Mouse (Mus musculus) ES-E14 (cell line): ENCODE measurements around the gene Lrmp. TPM values are rescaled to one million over a fixed set of nuclear protein-coding genes. Genes with fewer than 3 reads are reported as not detected.

Experiments used
- DNase-seq: peaks from one replicate; pipeline ENCODE4 v3.0.0-alpha.2; 2013; ENCODE audit warnings: low read depth, low spot score
- H3K27ac ChIP-seq: 2 replicates; pipeline ENCODE4 v1.5.1; 2012; ENCODE audit warnings: low read depth, mild to moderate bottlenecking, low read length, moderate library complexity, mixed read lengths; ENCODE audit not compliant: poor library complexity, insufficient read depth, severe bottlenecking
- H3K36me3 ChIP-seq: 2 replicates; pipeline ENCODE4 v1.6.1; 2012; ENCODE audit warnings: mild to moderate bottlenecking, low read length, moderate library complexity, mixed read lengths; ENCODE audit not compliant: control insufficient read depth, poor library complexity, insufficient read depth, severe bottlenecking
- H3K4me1 ChIP-seq, 2 experiments: fragments of 150-350 bp in 1 of 2; sonication (generic) in 1 of 2; 2 replicates each; pipeline ENCODE4 v1.6.1; 2012; ENCODE audit warnings: low read length in 2 of 2, mild to moderate bottlenecking in 1 of 2, mixed read lengths in 1 of 2; ENCODE audit not compliant: control insufficient read depth in 2 of 2, insufficient read depth in 2 of 2, poor library complexity in 1 of 2
- H3K4me3 ChIP-seq, 2 experiments: fragments of 150-350 bp in 1 of 2; sonication (generic) in 1 of 2; 2 replicates each; pipeline ENCODE4 v1.5.1; 2012; ENCODE audit warnings: low read length in 2 of 2, low read depth in 1 of 2, mild to moderate bottlenecking in 1 of 2, mixed read lengths in 1 of 2; ENCODE audit not compliant: insufficient read depth in 1 of 2, poor library complexity in 1 of 2, severe bottlenecking in 1 of 2
- H3K9ac ChIP-seq: 2 replicates; pipeline ENCODE4 v1.6.1; 2012; ENCODE audit warnings: low read depth, mild to moderate bottlenecking, low read length, mixed read lengths; ENCODE audit not compliant: poor library complexity, insufficient read depth, severe bottlenecking
- H3K9me3 ChIP-seq: fragments of 150-350 bp; sonication (generic); 2 replicates; pipeline ENCODE4 v1.6.1; 2012; ENCODE audit warnings: low read depth, mild to moderate bottlenecking, low read length; ENCODE audit not compliant: control insufficient read depth, insufficient read depth
- CHD2 ChIP-seq: IDR thresholded peaks from 2 replicates; pipeline ENCODE4 v1.6.1; 2014; ENCODE audit warnings: mild to moderate bottlenecking, low read depth, low read length, inconsistent platforms
- HCFC1 ChIP-seq: IDR thresholded peaks from 2 replicates; pipeline ENCODE4 v1.6.1; 2012; ENCODE audit warnings: low read length, inconsistent platforms, borderline replicate concordance; ENCODE audit not compliant: insufficient read depth
- MAFK ChIP-seq: IDR thresholded peaks from 2 replicates; pipeline ENCODE4 v1.6.1; 2014; ENCODE audit warnings: mild to moderate bottlenecking, low read depth, low read length, inconsistent platforms; ENCODE audit not compliant: insufficient read depth
- ZC3H11A ChIP-seq: IDR thresholded peaks from 2 replicates; pipeline ENCODE4 v1.6.1; 2012; ENCODE audit warnings: low read depth, mild to moderate bottlenecking, inconsistent platforms, low read length, borderline replicate concordance
- ZNF384 ChIP-seq: IDR thresholded peaks from 2 replicates; pipeline ENCODE4 v1.6.1; 2012; ENCODE audit warnings: low read depth, low read length, inconsistent platforms
- in situ Hi-C, 2 experiments: fragments of 600-800 bp; cut with MboI; formaldehyde crosslinking; loops; one replicate each; pipeline ENCODE4 v1.15.1; 2025; ENCODE audit warnings: low sequenced_read_pairs in 2 of 2, inconsistent platforms in 1 of 2; ENCODE audit not compliant: unreplicated experiment in 2 of 2
- total RNA-seq: library from RNA; depleted of rRNA; stranded (reverse); fragments of 300-350 nt; gene quantifications from 2 replicates; pipeline ENCODE4 v1.2.3, GENCODE M21; 2012

The Lrmp gene
- total RNA-seq, 1 experiment, result 10.4 TPM

DNA sequence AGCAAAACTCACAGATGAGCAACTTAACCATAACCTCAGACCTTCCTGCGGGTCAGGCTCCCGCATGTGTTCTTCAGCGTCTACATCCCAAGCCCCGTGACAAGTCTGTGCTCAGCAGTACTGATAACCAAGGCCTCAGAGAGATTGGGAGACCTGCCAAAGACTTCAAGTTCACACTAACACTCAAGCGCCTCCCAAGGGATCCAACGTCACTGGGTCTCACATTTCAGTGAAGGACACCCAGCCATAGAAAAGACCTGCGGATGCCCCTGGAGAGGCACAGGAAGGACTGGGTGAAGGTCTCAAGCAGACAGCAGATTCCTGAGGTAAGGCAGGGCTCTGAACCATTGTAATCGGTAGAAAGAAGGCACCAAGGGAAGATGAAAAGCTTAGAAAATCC lies 66.6 kb downstream of the Lrmp start:
- no peak overlapping the region for H3K9ac ChIP-seq
- H3K36me3 ChIP-seq, result no peaks in the 10 kb centered on the region
- no peak overlapping the region for H3K27ac ChIP-seq
- no peak for TF ChIP-seq HCFC1
- TF ChIP-seq MAFK, result no peak
- no peak for TF ChIP-seq ZNF384
- TF ChIP-seq ZC3H11A, result no peak
- no peak for TF ChIP-seq CHD2
- H3K9me3 ChIP-seq, result no peaks in the 10 kb centered on the region
- H3K4me1 ChIP-seq, result peaks cover 2 to 15% of the 10 kb centered on the region in 2 experiments; a peak in 2 of 4 replicates
- no peak for DNase-seq
- no peak overlapping the region for H3K4me3 ChIP-seq
- in situ Hi-C loops, result loop anchor here in 1 of 2 experiments (10.0 kb wide), 1 partner anchor 163 kb away; no protein-coding TSS in a partner anchor

DNA sequence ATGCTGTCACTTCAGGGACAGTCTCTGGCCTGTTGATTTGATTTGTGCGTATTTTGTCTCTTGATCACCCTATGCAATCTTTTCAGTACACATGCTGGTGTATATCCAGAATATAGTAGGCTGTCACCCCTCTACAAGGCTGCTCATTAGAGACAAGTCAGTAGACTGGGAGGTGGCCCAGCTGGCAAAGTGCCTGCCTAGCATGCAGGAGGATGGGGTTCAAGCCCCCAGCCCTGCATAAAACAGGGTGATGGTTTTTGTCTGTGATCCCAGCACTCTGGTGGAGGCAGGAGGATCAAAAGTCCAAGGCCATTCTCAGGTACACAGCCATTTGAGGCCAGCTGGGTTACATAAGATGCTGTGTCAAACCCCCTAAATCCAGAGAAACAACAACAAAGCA lies 70.6 kb downstream of the Lrmp start:
- Histone ChIP-seq H3K36me3 (no peaks in the 10 kb centered on the region), H3K9ac (no peak overlapping the region), H3K4me3 (no peak overlapping the region), H3K9me3 (no peaks in the 10 kb centered on the region), H3K4me1 (peaks cover 4% of the 10 kb centered on the region in 2 experiments; a peak in 2 of 4 replicates), H3K27ac (no peak overlapping the region)
- no peak for DNase-seq
- no peak for TF ChIP-seq CHD2
- no peak for TF ChIP-seq HCFC1
- no peak for TF ChIP-seq ZNF384
- no peak for TF ChIP-seq MAFK
- no peak for TF ChIP-seq ZC3H11A
- in situ Hi-C loops, result loop anchor here in 1 of 2 experiments (10.0 kb wide), 1 partner anchor 159 kb away; no protein-coding TSS in a partner anchor

- H3K9me3 ChIP-seq, result no peaks in the 10 kb centered on the region
- H3K4me1 ChIP-seq, result peaks cover 4% of the 10 kb centered on the region in 2 experiments; a peak in 2 of 4 replicates
- no peak for DNase-seq
- no peaks in the 10 kb centered on the region for H3K36me3 ChIP-seq
- no peak for TF ChIP-seq HCFC1
- TF ChIP-seq ZC3H11A, result peak; percentile 43; the same call in 1 of the 2 replicates
- no peak overlapping the region for H3K27ac ChIP-seq
- in situ Hi-C loops, result loop anchor here in 1 of 2 experiments (10.0 kb wide), 1 partner anchor 157 kb away; no protein-coding TSS in a partner anchor
- 0 out of 2 replicates have a peak overlapping the region, but pooled peaks have one; percentile 27 for H3K9ac ChIP-seq
- 0 out of 4 replicates have a peak overlapping the region, but pooled peaks of 1 of the 2 experiments have one; percentile 26 for H3K4me3 ChIP-seq
Measured at GRCm38 (mm10) chr6:145187093-145188088, 71.9 kb downstream of the Lrmp start.

DNA sequence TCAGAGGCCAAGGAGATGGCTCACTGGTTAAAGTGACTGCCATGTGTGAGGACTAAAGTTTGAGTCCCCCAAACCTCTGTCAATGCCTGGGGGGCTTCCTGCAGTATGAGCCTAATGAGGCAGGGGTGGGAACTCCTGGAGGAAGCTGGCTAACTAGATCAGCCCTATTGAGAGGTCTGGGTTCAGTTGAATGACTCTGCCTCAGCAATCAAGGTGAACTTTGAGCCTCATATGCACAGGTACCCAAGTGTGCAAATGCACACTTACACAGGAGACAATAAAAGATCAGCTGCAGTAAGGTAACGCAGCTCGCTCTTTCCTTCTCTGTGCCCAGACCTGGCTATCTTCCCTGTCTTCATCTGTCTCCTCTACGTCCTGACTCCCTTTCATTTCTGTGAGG lies 77.6 kb downstream of the Lrmp start:
- Histone ChIP-seq H3K9me3 (no peaks in the 10 kb centered on the region), H3K27ac (no peak overlapping the region), H3K36me3 (no peaks in the 10 kb centered on the region), H3K4me3 (no peak overlapping the region), H3K4me1 (peaks cover 0 to 2% of the 10 kb centered on the region in 2 experiments; a peak in 1 of 4 replicates), H3K9ac (no peak overlapping the region)
- no peak for TF ChIP-seq CHD2
- DNase-seq, result no peak
- in situ Hi-C loops, result no loop called here
